Mouse (Mus musculus) thymus, adult 2 months (tissue): ENCODE measurements around the gene Agpat3. TPM values are rescaled to one million over a fixed set of nuclear protein-coding genes. Genes with fewer than 3 reads are reported as not detected.

Experiments used
- DNase-seq: peaks from one replicate; pipeline ENCODE4 v3.0.0; 2021
- H3K27ac ChIP-seq: fragments of 200-500 bp; 2 replicates; pipeline ENCODE4 v1.5.1; 2012; ENCODE audit warnings: low read length, control low read depth; ENCODE audit not compliant: control insufficient read depth, insufficient read depth
- H3K27me3 ChIP-seq: fragments of 200-500 bp; 2 replicates; pipeline ENCODE4 v1.6.1; 2012; ENCODE audit warnings: mild to moderate bottlenecking, low read length, moderate library complexity, mixed read lengths; ENCODE audit not compliant: control insufficient read depth, insufficient read depth
- H3K36me3 ChIP-seq: fragments of 200-500 bp; 2 replicates; pipeline ENCODE4 v1.6.1; 2012; ENCODE audit warnings: mild to moderate bottlenecking, low read length, moderate library complexity; ENCODE audit not compliant: control insufficient read depth, insufficient read depth
- H3K4me1 ChIP-seq: fragments of 200-500 bp; replicated peaks from 2 replicates; pipeline ENCODE4 v1.6.1; 2012; ENCODE audit warnings: low read length; ENCODE audit not compliant: control insufficient read depth, insufficient read depth
- H3K4me3 ChIP-seq: fragments of 200-500 bp; 2 replicates; pipeline ENCODE4 v1.5.1; 2012; ENCODE audit warnings: mild to moderate bottlenecking, low read length, control low read depth, moderate library complexity; ENCODE audit not compliant: control insufficient read depth, insufficient read depth
- CTCF ChIP-seq: fragments of 200-500 bp; IDR thresholded peaks from 2 replicates; pipeline ENCODE4 v1.5.1; 2012; ENCODE audit warnings: mild to moderate bottlenecking, control low read depth, low read length, moderate library complexity, borderline replicate concordance; ENCODE audit not compliant: control insufficient read depth, poor library complexity, insufficient read depth; ENCODE audit errors: extremely low read depth
- POLR2A ChIP-seq: fragments of 200-500 bp; IDR thresholded peaks from 2 replicates; pipeline ENCODE4 v1.6.1; 2012; ENCODE audit warnings: mild to moderate bottlenecking, low read length, control low read depth, moderate library complexity; ENCODE audit not compliant: control insufficient read depth, poor library complexity, insufficient read depth; ENCODE audit errors: extremely low read depth
- WGBS: fragments of 180-500 bp; shearing (Covaris S2); methylation state at CpG from one replicate; pipeline ENCODE4 v1.1.7; 2018; 5-methylcytosine and 5-hydroxymethylcytosine counted together
- polyA plus RNA-seq: library from polyadenylated mRNA; depleted of rRNA; stranded (reverse); fragments of >200 nt; gene quantifications from 2 replicates; pipeline ENCODE4 v1.2.3, GENCODE M21; 2012

The Agpat3 gene
- polyA plus RNA-seq, 1 experiment = 423 TPM

GRCm38 (mm10) chr10:78355931-78356593 is 3.8 kb upstream of the Agpat3 start:
- TF ChIP-seq CTCF (no peak), POLR2A (no peak)
- Histone ChIP-seq H3K27ac (no peak overlapping the region), H3K27me3 (no peaks in the 10 kb centered on the region), H3K4me1 (peaks cover 5% of the 10 kb centered on the region), H3K36me3 (no peaks in the 10 kb centered on the region), H3K4me3 (no peak overlapping the region)
- no peak for DNase-seq
- 5% methylated on average over 1 of the region's 1 CpGs for WGBS

GRCm38 (mm10) chr10:78353196-78353595 is 907 bp upstream of the Agpat3 start:
- Histone ChIP-seq H3K4me3 (no peak overlapping the region), H3K27me3 (no peaks in the 10 kb centered on the region), H3K36me3 (no peaks in the 10 kb centered on the region), H3K4me1 (peaks cover 14% of the 10 kb centered on the region), H3K27ac (no peak overlapping the region)
- no peak for DNase-seq
- WGBS = 97% methylated on average over 4 of the region's 4 CpGs
- TF ChIP-seq CTCF = no peak
- no peak for TF ChIP-seq POLR2A

- Histone ChIP-seq H3K4me1 (peaks cover 14% of the 10 kb centered on the region), H3K27ac (no peak overlapping the region), H3K4me3 (peak overlapping the region; percentile 99), H3K27me3 (no peaks in the 10 kb centered on the region), H3K36me3 (no peaks in the 10 kb centered on the region)
- 78% methylated on average over 8 of the region's 8 CpGs for WGBS
- no peak for DNase-seq
- TF ChIP-seq CTCF (no peak), POLR2A (no peak)
These were observed 359 bp upstream of the Agpat3 start for GRCm38 (mm10) chr10:78352666-78353030.

GRCm38 (mm10) chr10:78351564-78351886 is 764 bp downstream of the Agpat3 start:
- H3K27me3 ChIP-seq = no peaks in the 10 kb centered on the region
- H3K27ac ChIP-seq = peak overlapping the region; percentile 47; the same call in 1 of the 2 replicates
- H3K4me3 ChIP-seq = peak overlapping the region; percentile 99
- TF ChIP-seq POLR2A (no peak), CTCF (no peak)
- no peak for DNase-seq
- H3K36me3 ChIP-seq = no peaks in the 10 kb centered on the region
- 2% methylated on average over 13 of the region's 13 CpGs for WGBS
- peaks cover 14% of the 10 kb centered on the region for H3K4me1 ChIP-seq

GRCm38 (mm10) chr10:78350796-78351556 is 1.3 kb downstream of the Agpat3 start:
- 53% methylated on average over 6 of the region's 6 CpGs for WGBS
- no peak for DNase-seq
- Histone ChIP-seq H3K4me3 (peak overlapping the region; percentile 99; the same call in 1 of the 2 replicates), H3K27ac (no peak overlapping the region), H3K36me3 (no peaks in the 10 kb centered on the region), H3K27me3 (no peaks in the 10 kb centered on the region), H3K4me1 (peaks cover 14% of the 10 kb centered on the region)
- TF ChIP-seq CTCF (no peak), POLR2A (no peak)

GRCm38 (mm10) chr10:78349464-78350165 is 2.7 kb downstream of the Agpat3 start:
- TF ChIP-seq CTCF (no peak), POLR2A (no peak)
- 90% methylated on average over 15 of the region's 15 CpGs for WGBS
- no peak for DNase-seq
- Histone ChIP-seq H3K27me3 (no peaks in the 10 kb centered on the region), H3K36me3 (no peaks in the 10 kb centered on the region), H3K27ac (no peak overlapping the region), H3K4me1 (peaks cover 23% of the 10 kb centered on the region), H3K4me3 (no peak overlapping the region)
